In genomic region chr12:57539551-57539985, GRCm38 (mm10) we compare ENCODE assay signal across 8 mouse cellular contexts. TPM values are rescaled to one million over a fixed set of nuclear protein-coding genes. Genes with fewer than 3 reads are reported as not detected.
A peak's percentile ranks its signal among the peaks of the same experiment; 100 is the strongest.
DNase-seq lines count a peak whose midpoint lies in the region; ATAC-seq lines count a peak whose summit lies in the region.

No protein-coding gene starts in this region.

- peaks cover 100% of the 10 kb centered on the region for H3K27me3 ChIP-seq in embryonic facial prominence, embryonic 10.5 days (replicated peaks; ENCODE audit: low read depth, poor library complexity, severe bottlenecking)
- peaks cover 54% of the 10 kb centered on the region for H3K27me3 ChIP-seq in intestine, embryonic 15.5 days (replicated peaks)

- WGBS in embryonic facial prominence, embryonic 10.5 days: 2% methylated on average over 10 of the region's 10 CpGs
- 1% methylated on average over 10 of the region's 10 CpGs for WGBS in intestine, embryonic 15.5 days

- no peaks in the 10 kb centered on the region for H3K36me3 ChIP-seq in embryonic facial prominence, embryonic 10.5 days (replicated peaks)
- H3K36me3 ChIP-seq in intestine, embryonic 15.5 days: no peaks in the 10 kb centered on the region

- H3K4me2 ChIP-seq in intestine, embryonic 15.5 days (replicated peaks): peak overlapping the region; percentile 68

- ATAC-seq in intestine, embryonic 15.5 days: no peak
- no peak for ATAC-seq in CD4-positive, CD25-positive, alpha-beta regulatory T cell, adult 4 months

- peak overlapping the region; percentile 40 for H3K9ac ChIP-seq in intestine, embryonic 15.5 days

- no peaks in the 10 kb centered on the region for H3K9me3 ChIP-seq in embryonic facial prominence, embryonic 10.5 days
- H3K9me3 ChIP-seq in intestine, embryonic 15.5 days: no peaks in the 10 kb centered on the region

- peaks cover 39% of the 10 kb centered on the region for H3K4me1 ChIP-seq in embryonic facial prominence, embryonic 10.5 days
- peaks cover 11% of the 10 kb centered on the region for H3K4me1 ChIP-seq in intestine, embryonic 15.5 days (replicated peaks)

- DNase-seq in kidney, adult 9 months: peak; percentile 28
- DNase-seq in kidney, postnatal 25 days: no peak
- peak; percentile 62 for DNase-seq in embryonic facial prominence, embryonic 10.5 days (ENCODE audit: low spot score)
- peak; percentile 76 for DNase-seq in neural tube, embryonic 10.5 days (ENCODE audit: extremely low spot score, low spot score)
- DNase-seq in adipocyte (ENCODE audit: low spot score): no peak
- DNase-seq in yolk sac, embryonic 10.5 days (ENCODE audit: low spot score): no peak

- peak overlapping the region; percentile 51; the same call in 1 of the 2 replicates for H3K4me3 ChIP-seq in embryonic facial prominence, embryonic 10.5 days
- peak overlapping the region; percentile 36 for H3K4me3 ChIP-seq in intestine, embryonic 15.5 days (replicated peaks)

- H3K27ac ChIP-seq in embryonic facial prominence, embryonic 10.5 days (replicated peaks): no peak overlapping the region
- peak overlapping the region; percentile 62 for H3K27ac ChIP-seq in intestine, embryonic 15.5 days

RNA-seq across cellular contexts. Expression of gene Foxa1, which starts 7.1 kb away (rescaled TPM):
- 0.49 and 0.72 TPM in 2 replicates for polyA plus RNA-seq in embryonic facial prominence, embryonic 10.5 days (2016; fragmentation: Nextera tagmentation; extraction: Ambion mirVana)
- 6.4 and 8.9 TPM in 2 replicates for polyA plus RNA-seq in intestine, embryonic 15.5 days (2015; fragmentation: Nextera tagmentation; extraction: Ambion mirVana)
- polyA plus RNA-seq in CD4-positive, CD25-positive, alpha-beta regulatory T cell, adult 4 months (2017; shearing (Covaris generic)): not detected

RNA-seq across cellular contexts. Expression of gene Ttc6, which starts 24.3 kb away (rescaled TPM):
- polyA plus RNA-seq in embryonic facial prominence, embryonic 10.5 days (2016; fragmentation: Nextera tagmentation; extraction: Ambion mirVana): 0.34 and 0.38 TPM in 2 replicates
- 0.71 and 0.92 TPM in 2 replicates for polyA plus RNA-seq in intestine, embryonic 15.5 days (2015; fragmentation: Nextera tagmentation; extraction: Ambion mirVana)
- polyA plus RNA-seq in CD4-positive, CD25-positive, alpha-beta regulatory T cell, adult 4 months (2017; shearing (Covaris generic)): not detected

Comparison
In these comparisons a context has a peak if more than half of its experiments do, and no peak if none do; other contexts are left out.
1. DNase-seq: peak in kidney, adult 9 months (single experiment), embryonic facial prominence, embryonic 10.5 days (single experiment) and neural tube, embryonic 10.5 days (single experiment); none in kidney, postnatal 25 days (0 of 2), adipocyte (single experiment) and yolk sac, embryonic 10.5 days (single experiment).